Mouse (Mus musculus): ENCODE data around the gene Olfr1393.

- TF ChIP-seq POLR2A (IDR thresholded peaks at IDR 0.05; ENCODE audit: borderline replicate concordance, control insufficient read depth, low read depth, low read length) = no peak
- TF ChIP-seq CTCF (IDR thresholded peaks at IDR 0.05; ENCODE audit: control insufficient read depth, insufficient read depth, low read length) = no peak
These were observed 35.0 kb upstream of the Olfr1393 start for GRCm38 (mm10) chr11:49242944-49243626.

Data from bone marrow, adult 2 months (tissue).